Mouse (Mus musculus) megakaryocyte, embryonic 14.5 days (primary cell): ENCODE measurements around the gene Flna.

Source experiments
- FLI1 ChIP-seq: IDR thresholded peaks from 2 replicates; pipeline ENCODE4 v1.6.1; 2012; ENCODE audit warnings: low read length, inconsistent platforms, mixed read lengths
- GATA1 ChIP-seq: IDR thresholded peaks from 3 replicates; pipeline ENCODE4 v1.6.1; 2012; ENCODE audit warnings: mixed read lengths, low read length, inconsistent platforms, borderline replicate concordance

- TF ChIP-seq GATA1 (no peak), FLI1 (no peak)
Observed at GRCm38 (mm10) chrX:74245107-74245506, 4.5 kb downstream of the Flna start.
